Mouse (Mus musculus) midbrain, embryonic 13.5 days (tissue): ENCODE measurements around the gene Ltb4r2. TPM values are rescaled to one million over a fixed set of nuclear protein-coding genes. Genes with fewer than 3 reads are reported as not detected.
"Not testable (repeated sequence)": the region's sequence is repeated elsewhere in the genome, so short reads cannot be mapped to it uniquely, and the experiment has no call there.

Source experiments
- ATAC-seq: fragments of 200-750 bp; cut with Nextera tagmentation; 2 replicates; pipeline ENCODE4 v1.8.0; 2017; ENCODE audit warnings: mild to moderate bottlenecking, moderate TSS enrichment, moderate library complexity
- H3K27ac ChIP-seq: fragments of 300-500 bp; sonication (generic); 2 replicates; pipeline ENCODE4 v1.5.1; 2015; ENCODE audit warnings: inconsistent platforms, mild to moderate bottlenecking, moderate library complexity
- H3K27me3 ChIP-seq: fragments of 300-500 bp; sonication (generic); 2 replicates; pipeline ENCODE4 v1.6.1; 2015; ENCODE audit warnings: mild to moderate bottlenecking, inconsistent platforms
- H3K36me3 ChIP-seq: fragments of 300-500 bp; sonication (generic); 2 replicates; pipeline ENCODE4 v1.6.1; 2015; ENCODE audit warnings: mild to moderate bottlenecking, inconsistent platforms
- H3K4me1 ChIP-seq: fragments of 300-500 bp; sonication (generic); replicated peaks from 2 replicates; pipeline ENCODE4 v1.6.1; 2015; ENCODE audit warnings: inconsistent platforms
- H3K4me2 ChIP-seq: fragments of 300-500 bp; sonication (generic); replicated peaks from 2 replicates; pipeline ENCODE4 v1.6.1; 2015; ENCODE audit warnings: moderate library complexity, mild to moderate bottlenecking, inconsistent platforms
- H3K4me3 ChIP-seq: fragments of 300-500 bp; sonication (generic); replicated peaks from 2 replicates; pipeline ENCODE4 v1.5.1; 2015; ENCODE audit warnings: mild to moderate bottlenecking, inconsistent platforms
- H3K9ac ChIP-seq: fragments of 300-500 bp; sonication (generic); replicated peaks from 2 replicates; pipeline ENCODE4 v1.6.1; 2015; ENCODE audit warnings: mild to moderate bottlenecking, inconsistent platforms
- H3K9me3 ChIP-seq: fragments of 300-500 bp; sonication (generic); 2 replicates; pipeline ENCODE4 v1.6.1; 2016; ENCODE audit warnings: mild to moderate bottlenecking, inconsistent platforms
- WGBS: fragments of 180-500 bp; shearing (Covaris S2); methylation state at CpG from one replicate; pipeline ENCODE4 v1.1.7; 2015; 5-methylcytosine and 5-hydroxymethylcytosine counted together
- polyA plus RNA-seq: library from polyadenylated mRNA; unstranded; fragments of >200 nt; fragmentation: Nextera tagmentation; extraction: Ambion mirVana; gene quantifications from 2 replicates; pipeline ENCODE4 v1.2.1, GENCODE M21; 2015

Gene Ltb4r2
- polyA plus RNA-seq, 1 experiment from 2014 or later = 0.28 TPM

- Histone ChIP-seq H3K4me3 (peak within 1 kb of the TSS; percentile 73), H3K4me1 (peaks cover 36% of the 10 kb centered on the region), H3K36me3 (peaks cover 23% of the 10 kb centered on the region), H3K27me3 (no peaks in the 10 kb centered on the region), H3K4me2 (peak within 1 kb of the TSS; percentile 95), H3K9me3 (no peaks in the 10 kb centered on the region), H3K9ac (peak within 1 kb of the TSS; percentile 76), H3K27ac (no peak within 1 kb of the TSS)
- WGBS = 3% methylated on average over 42 of the region's 48 CpGs
- peak; percentile 80 for ATAC-seq
Observed at GRCm38 (mm10) chr14:55745180-55745860, 15.9 kb upstream of the Ltb4r2 start, which contains the start of the genes Dhrs1 and Nop9. Gene Dhrs1 (minus strand): TSS chr14:55745690. Gene Nop9 (plus strand): TSS chr14:55745693.

GRCm38 (mm10) chr14:55745861-55746237 lies 15.4 kb upstream of the Ltb4r2 start:
- Histone ChIP-seq H3K4me1 (peaks cover 36% of the 10 kb centered on the region), H3K27ac (no peak overlapping the region), H3K4me2 (peak overlapping the region; percentile 95), H3K9me3 (no peaks in the 10 kb centered on the region), H3K9ac (peak overlapping the region; percentile 76), H3K4me3 (peak overlapping the region; percentile 73), H3K27me3 (no peaks in the 10 kb centered on the region), H3K36me3 (peaks cover 23% of the 10 kb centered on the region)
- WGBS = under 1% methylated on average over 31 of the region's 31 CpGs
- no peak for ATAC-seq

- no peak for ATAC-seq
- no peaks in the 10 kb centered on the region for H3K9me3 ChIP-seq
- peaks cover 34% of the 10 kb centered on the region for H3K36me3 ChIP-seq
- peaks cover 36% of the 10 kb centered on the region for H3K4me1 ChIP-seq
- H3K27ac ChIP-seq = no peak overlapping the region
- WGBS = 89% methylated on average over 10 of the region's 10 CpGs
- peak overlapping the region; percentile 73 for H3K4me3 ChIP-seq
- H3K27me3 ChIP-seq = no peaks in the 10 kb centered on the region
- H3K9ac ChIP-seq = peak overlapping the region; percentile 36
- peak overlapping the region; percentile 95 for H3K4me2 ChIP-seq
Observed at GRCm38 (mm10) chr14:55747051-55747847, 14.0 kb upstream of the Ltb4r2 start.

GRCm38 (mm10) chr14:55757566-55757965 lies 3.7 kb upstream of the Ltb4r2 start:
- no peak overlapping the region for H3K27ac ChIP-seq
- H3K4me3 ChIP-seq = no peak overlapping the region
- peaks cover 13% of the 10 kb centered on the region for H3K4me1 ChIP-seq
- H3K36me3 ChIP-seq = peaks cover 41% of the 10 kb centered on the region
- H3K9ac ChIP-seq = no peak overlapping the region
- ATAC-seq = no peak
- peaks cover 19% of the 10 kb centered on the region for H3K27me3 ChIP-seq
- no peaks in the 10 kb centered on the region for H3K9me3 ChIP-seq
- no peak overlapping the region for H3K4me2 ChIP-seq
- 87% methylated on average over 6 of the region's 6 CpGs for WGBS

- Histone ChIP-seq H3K9ac (no peak within 1 kb of the TSS), H3K27me3 (peaks cover 27% of the 10 kb centered on the region), H3K4me1 (peaks cover 16% of the 10 kb centered on the region), H3K9me3 (no peaks in the 10 kb centered on the region), H3K4me3 (no peak within 1 kb of the TSS), H3K27ac (no peak within 1 kb of the TSS), H3K4me2 (no peak within 1 kb of the TSS), H3K36me3 (peaks cover 33% of the 10 kb centered on the region)
- WGBS = 13% methylated on average over 8 of the region's 8 CpGs
- ATAC-seq = no peak
Observed at GRCm38 (mm10) chr14:55758363-55758784, 2.9 kb upstream of the Ltb4r2 start, which contains the start of gene Cideb. Gene Cideb (minus strand): TSS chr14:55758458.

- H3K27me3 ChIP-seq = peaks cover 45% of the 10 kb centered on the region
- peak; percentile 7; the same call in 1 of the 2 replicates for ATAC-seq
- not testable (repeated sequence) for H3K9me3 ChIP-seq, H3K27ac ChIP-seq, H3K4me3 ChIP-seq, H3K9ac ChIP-seq
- WGBS = 0% methylated on average over 6 of the region's 6 CpGs
- H3K4me1 ChIP-seq = peaks cover 16% of the 10 kb centered on the region
- peak overlapping the region; percentile 10 for H3K4me2 ChIP-seq
- peaks cover 15% of the 10 kb centered on the region for H3K36me3 ChIP-seq
Observed at GRCm38 (mm10) chr14:55760156-55760555, 1.1 kb upstream of the Ltb4r2 start.

- Histone ChIP-seq H3K27ac (peak overlapping the region; percentile 56; the same call in 1 of the 2 replicates), H3K36me3 (no peaks in the 10 kb centered on the region), H3K4me3 (peak overlapping the region; percentile 51), H3K4me2 (peak overlapping the region; percentile 88), H3K9me3 (no peaks in the 10 kb centered on the region), H3K4me1 (peaks cover 16% of the 10 kb centered on the region), H3K27me3 (peaks cover 64% of the 10 kb centered on the region), H3K9ac (peak overlapping the region; percentile 82)
- under 1% methylated on average over 77 of the region's 77 CpGs for WGBS
- ATAC-seq = peak; percentile 80
Observed at GRCm38 (mm10) chr14:55762001-55762821, 983 bp downstream of the Ltb4r2 start.

GRCm38 (mm10) chr14:55763166-55763565 lies 1.9 kb downstream of the Ltb4r2 start:
- H3K36me3 ChIP-seq = no peaks in the 10 kb centered on the region
- 65% methylated on average over 7 of the region's 7 CpGs for WGBS
- ATAC-seq = no peak
- peaks cover 72% of the 10 kb centered on the region for H3K27me3 ChIP-seq
- no peaks in the 10 kb centered on the region for H3K9me3 ChIP-seq
- H3K9ac ChIP-seq = no peak overlapping the region
- H3K4me3 ChIP-seq = peak overlapping the region; percentile 51; the same call in 1 of the 2 replicates
- peaks cover 22% of the 10 kb centered on the region for H3K4me1 ChIP-seq
- H3K4me2 ChIP-seq = no peak overlapping the region
- H3K27ac ChIP-seq = no peak overlapping the region

- H3K36me3 ChIP-seq = no peaks in the 10 kb centered on the region
- H3K27me3 ChIP-seq = peaks cover 92% of the 10 kb centered on the region
Observed at GRCm38 (mm10) chr14:55765696-55766095, 4.5 kb downstream of the Ltb4r2 start, which contains the start of gene Ltb4r1. Gene Ltb4r1 (plus strand): TSS chr14:55765962.

GRCm38 (mm10) chr14:55767519-55768414 lies 6.5 kb downstream of the Ltb4r2 start:
- H3K27me3 ChIP-seq = peaks cover 75% of the 10 kb centered on the region
- no peaks in the 10 kb centered on the region for H3K9me3 ChIP-seq
- 12% methylated on average over 52 of the region's 52 CpGs for WGBS
- no peak overlapping the region for H3K27ac ChIP-seq
- peak overlapping the region; percentile 60 for H3K9ac ChIP-seq
- H3K4me1 ChIP-seq = peaks cover 7% of the 10 kb centered on the region
- peak overlapping the region; percentile 76 for H3K4me2 ChIP-seq
- H3K36me3 ChIP-seq = no peaks in the 10 kb centered on the region
- ATAC-seq = peak; percentile 85
- H3K4me3 ChIP-seq = peak overlapping the region; percentile 45

More at GRCm38 (mm10) chr14:55765696-55766095, 4.5 kb downstream of the Ltb4r2 start, which contains the start of gene Ltb4r1:
- WGBS = 75% methylated on average over 4 of the region's 4 CpGs
- Histone ChIP-seq H3K4me2 (no peak within 1 kb of the TSS), H3K9me3 (no peaks in the 10 kb centered on the region), H3K4me1 (peaks cover 20% of the 10 kb centered on the region), H3K9ac (no peak within 1 kb of the TSS), H3K27ac (no peak within 1 kb of the TSS), H3K4me3 (no peak within 1 kb of the TSS)
- no peak for ATAC-seq
